Mouse (Mus musculus) embryonic facial prominence, embryonic 11.5 days (tissue): ENCODE results near the gene Dis3l2. TPM values are rescaled to one million over a fixed set of nuclear protein-coding genes. Genes with fewer than 3 reads are reported as not detected.

ENCODE experiments used
- ATAC-seq: fragments of 200-750 bp; cut with Nextera tagmentation; replicated peaks from 2 replicates; pipeline ENCODE4 v1.8.0; 2017; ENCODE audit warnings: low read depth; ENCODE audit not compliant: insufficient number of reproducible peaks, low FRiP score, low TSS enrichment
- DNase-seq: peaks from one replicate; pipeline ENCODE4 v3.0.0-alpha.2; 2015; ENCODE audit warnings: low spot score
- H3K27ac ChIP-seq: fragments of 300-500 bp; sonication (generic); replicated peaks from 2 replicates; pipeline ENCODE4 v1.5.1; 2014; ENCODE audit warnings: mild to moderate bottlenecking, low read depth, low read length, control low read depth
- H3K27me3 ChIP-seq: fragments of 300-500 bp; sonication (generic); 2 replicates; pipeline ENCODE4 v1.6.1; 2014; ENCODE audit warnings: mild to moderate bottlenecking, low read length, moderate library complexity, mixed read lengths; ENCODE audit not compliant: control insufficient read depth, insufficient read depth
- H3K36me3 ChIP-seq: fragments of 300-500 bp; sonication (generic); replicated peaks from 2 replicates; pipeline ENCODE4 v1.6.1; 2014; ENCODE audit warnings: low read depth, mild to moderate bottlenecking, low read length, moderate library complexity, mixed read lengths; ENCODE audit not compliant: control insufficient read depth, insufficient read depth
- H3K4me1 ChIP-seq: fragments of 300-500 bp; sonication (generic); 2 replicates; pipeline ENCODE4 v1.6.1; 2014; ENCODE audit warnings: low read length, mixed read lengths; ENCODE audit not compliant: control insufficient read depth, insufficient read depth
- H3K4me2 ChIP-seq: fragments of 300-500 bp; sonication (generic); 2 replicates; pipeline ENCODE4 v1.6.1; 2014; ENCODE audit warnings: low read depth, mild to moderate bottlenecking, control low read depth, low read length, moderate library complexity
- H3K4me3 ChIP-seq: fragments of 300-500 bp; sonication (generic); 2 replicates; pipeline ENCODE4 v1.5.1; 2014; ENCODE audit warnings: low read depth, low read length, control low read depth
- H3K9ac ChIP-seq: fragments of 300-500 bp; sonication (generic); replicated peaks from 2 replicates; pipeline ENCODE4 v1.6.1; 2014; ENCODE audit warnings: mild to moderate bottlenecking, control low read depth, low read length
- H3K9me3 ChIP-seq: fragments of 300-500 bp; sonication (generic); replicated peaks from 2 replicates; pipeline ENCODE4 v1.6.1; 2016; ENCODE audit warnings: mild to moderate bottlenecking, low read length, inconsistent platforms, mixed read lengths; ENCODE audit not compliant: control insufficient read depth
- WGBS: fragments of 180-500 bp; shearing (Covaris S2); extraction: QIAGEN DNeasy Blood & Tissue Kit; methylation state at CpG from one replicate; pipeline ENCODE4 v1.1.7; 2014; 5-methylcytosine and 5-hydroxymethylcytosine counted together
- polyA plus RNA-seq: library from polyadenylated mRNA; unstranded; fragments of >200 nt; fragmentation: Nextera tagmentation; extraction: Ambion mirVana; gene quantifications from 2 replicates; pipeline ENCODE4 v1.2.1, GENCODE M21; 2014

The Dis3l2 gene
- polyA plus RNA-seq, 1 experiment from 2014 or later: 33.3 TPM

DNA sequence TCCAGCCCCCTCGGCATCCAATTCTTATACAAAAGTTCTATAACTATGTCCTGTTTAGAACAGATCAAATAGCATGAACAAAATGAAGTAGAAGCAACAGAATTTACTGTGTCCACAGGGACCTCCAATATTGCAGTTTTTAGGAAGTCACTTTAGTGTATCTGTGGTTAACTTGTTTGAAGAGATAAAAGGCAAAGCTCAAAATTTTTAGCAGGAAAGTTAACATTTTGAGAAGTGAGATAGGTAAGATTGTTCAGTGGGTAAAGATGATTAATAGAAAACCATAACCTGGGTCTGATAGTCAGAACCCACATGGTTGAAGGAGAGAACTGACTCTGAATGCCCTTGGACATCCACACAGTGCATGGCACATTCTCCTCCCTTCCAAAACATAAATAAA lies 32.8 kb downstream of the Dis3l2 start:
- Histone ChIP-seq H3K4me3 (no peak overlapping the region), H3K36me3 (no peaks in the 10 kb centered on the region), H3K27me3 (no peaks in the 10 kb centered on the region), H3K9ac (no peak overlapping the region), H3K4me1 (no peaks in the 10 kb centered on the region), H3K4me2 (no peak overlapping the region), H3K9me3 (no peaks in the 10 kb centered on the region), H3K27ac (no peak overlapping the region)
- 85% methylated on average over 1 of the region's 1 CpGs for WGBS
- ATAC-seq: no peak
- no peak for DNase-seq

DNA sequence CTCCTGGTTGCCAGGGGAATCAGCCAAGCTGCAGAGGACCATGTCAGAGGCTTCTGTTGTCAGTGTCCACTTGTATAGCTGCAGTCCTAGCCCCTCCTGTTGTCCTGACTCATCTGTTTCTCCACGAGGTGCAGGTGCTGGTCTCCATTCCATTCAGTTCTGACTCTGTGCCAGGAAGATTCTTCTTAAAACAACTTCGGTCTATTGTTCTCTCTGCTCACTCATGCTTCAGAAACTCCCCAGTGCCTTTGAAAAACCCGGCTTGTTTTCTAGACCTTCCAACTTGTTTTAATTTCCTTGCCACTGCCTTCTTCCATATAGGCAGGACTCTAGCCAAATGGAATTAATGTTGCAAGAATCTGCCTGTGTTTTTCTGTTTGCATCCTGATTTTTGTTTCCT lies 39.3 kb downstream of the Dis3l2 start:
- no peaks in the 10 kb centered on the region for H3K36me3 ChIP-seq
- H3K9ac ChIP-seq: no peak overlapping the region
- no peak for ATAC-seq
- H3K4me1 ChIP-seq: no peaks in the 10 kb centered on the region
- DNase-seq: no peak
- H3K4me3 ChIP-seq: no peak overlapping the region
- H3K9me3 ChIP-seq: no peaks in the 10 kb centered on the region
- WGBS: 65% methylated on average over 3 of the region's 3 CpGs
- no peak overlapping the region for H3K27ac ChIP-seq
- H3K27me3 ChIP-seq: no peaks in the 10 kb centered on the region
- H3K4me2 ChIP-seq: no peak overlapping the region

DNA sequence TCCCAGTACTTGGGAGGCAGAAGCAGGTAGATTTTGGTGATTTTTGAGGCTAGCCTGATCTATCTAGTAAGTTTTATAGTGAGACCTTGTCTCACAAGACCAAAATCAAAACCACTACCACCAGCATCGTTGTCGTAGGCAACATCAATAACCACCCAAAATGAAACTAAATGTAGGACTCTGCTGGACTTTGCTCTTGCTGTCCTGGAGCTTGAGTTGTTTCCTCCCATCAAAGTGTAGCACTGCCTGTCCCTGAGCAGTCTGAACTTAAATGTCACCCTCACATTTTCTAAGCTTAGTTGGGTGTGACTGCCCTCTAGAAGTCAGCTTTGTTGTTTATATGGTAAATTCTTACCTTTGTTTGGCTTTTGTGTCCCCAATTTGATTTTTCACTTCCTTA lies 43.4 kb downstream of the Dis3l2 start:
- ATAC-seq: no peak
- Histone ChIP-seq H3K27me3 (no peaks in the 10 kb centered on the region), H3K36me3 (no peaks in the 10 kb centered on the region), H3K4me1 (no peaks in the 10 kb centered on the region), H3K9ac (no peak overlapping the region), H3K4me3 (no peak overlapping the region), H3K9me3 (no peaks in the 10 kb centered on the region), H3K27ac (no peak overlapping the region), H3K4me2 (no peak overlapping the region)
- DNase-seq: no peak
- 88% methylated on average over 2 of the region's 2 CpGs for WGBS

DNA sequence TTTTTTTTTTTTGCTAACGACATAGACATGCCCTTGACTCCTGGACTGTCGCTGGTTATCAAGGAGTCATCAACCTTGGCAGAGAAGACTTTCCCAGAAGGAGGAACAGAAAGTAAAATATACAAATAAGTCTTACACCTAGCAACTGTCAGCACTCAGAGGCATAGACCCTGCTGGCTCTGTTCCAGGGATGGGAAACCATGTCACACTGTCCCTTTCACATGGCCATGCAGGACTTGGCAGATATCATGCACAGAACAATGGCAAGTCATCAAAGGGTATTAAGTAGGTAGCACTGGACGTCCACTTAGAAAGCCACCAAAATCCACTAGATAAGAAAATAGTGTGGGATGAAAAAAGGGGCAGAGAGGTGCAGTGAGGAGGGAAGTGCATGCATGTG lies 46.5 kb downstream of the Dis3l2 start:
- WGBS: 77% methylated on average over 3 of the region's 3 CpGs
- H3K9ac ChIP-seq: no peak overlapping the region
- H3K27ac ChIP-seq: no peak overlapping the region
- H3K4me1 ChIP-seq: no peaks in the 10 kb centered on the region
- no peaks in the 10 kb centered on the region for H3K9me3 ChIP-seq
- H3K4me2 ChIP-seq: no peak overlapping the region
- no peaks in the 10 kb centered on the region for H3K36me3 ChIP-seq
- H3K27me3 ChIP-seq: no peaks in the 10 kb centered on the region
- H3K4me3 ChIP-seq: no peak overlapping the region
- DNase-seq (no peak), ATAC-seq (no peak)

DNA sequence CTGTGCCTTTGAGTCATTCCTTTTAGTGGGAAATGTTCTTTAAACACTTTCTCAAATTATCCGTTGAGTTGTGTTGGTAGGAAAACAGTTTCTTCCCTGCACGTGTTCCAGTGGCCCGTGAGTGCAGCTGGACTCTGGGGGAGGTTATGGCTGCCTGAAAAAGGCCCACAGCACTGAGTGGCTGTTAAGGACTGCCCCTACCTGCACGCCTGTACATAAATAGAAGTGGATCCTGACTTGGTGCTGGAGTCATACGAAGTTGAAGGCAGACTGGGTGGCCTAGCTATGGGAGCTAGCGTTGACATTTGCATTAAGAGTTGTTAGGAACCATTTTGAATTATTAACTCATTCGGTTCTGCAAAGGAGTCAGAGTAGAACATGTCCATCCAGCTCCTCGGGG lies 49.8 kb downstream of the Dis3l2 start:
- Histone ChIP-seq H3K36me3 (no peaks in the 10 kb centered on the region), H3K4me1 (no peaks in the 10 kb centered on the region), H3K4me2 (no peak overlapping the region), H3K4me3 (no peak overlapping the region), H3K9me3 (no peaks in the 10 kb centered on the region), H3K27me3 (no peaks in the 10 kb centered on the region), H3K9ac (no peak overlapping the region), H3K27ac (no peak overlapping the region)
- no peak for ATAC-seq
- DNase-seq: no peak
- 74% methylated on average over 8 of the region's 8 CpGs for WGBS

DNA sequence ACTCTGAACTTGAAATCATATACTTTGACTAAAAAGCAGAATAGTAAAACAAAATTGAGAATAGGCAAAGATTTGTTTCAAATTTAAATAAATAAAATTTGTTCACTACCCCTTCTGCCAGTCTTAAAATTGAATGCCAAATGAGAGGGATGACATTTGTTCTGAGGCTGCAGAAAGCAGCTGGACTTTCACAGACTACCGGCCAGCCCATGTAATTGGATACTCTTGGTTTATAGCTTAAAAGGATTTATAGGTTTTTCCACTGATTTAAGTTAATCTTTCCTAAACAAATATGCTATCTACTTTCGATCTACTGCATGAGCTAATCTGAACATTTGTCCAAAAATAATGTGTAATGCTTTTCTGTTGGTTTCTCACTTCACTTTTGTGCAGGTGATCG lies 50.7 kb downstream of the Dis3l2 start:
- H3K4me1 ChIP-seq: no peaks in the 10 kb centered on the region
- H3K36me3 ChIP-seq: no peaks in the 10 kb centered on the region
- H3K9ac ChIP-seq: no peak overlapping the region
- WGBS: 65% methylated on average over 3 of the region's 3 CpGs
- no peak for ATAC-seq
- no peak overlapping the region for H3K27ac ChIP-seq
- no peak overlapping the region for H3K4me3 ChIP-seq
- no peak for DNase-seq
- no peak overlapping the region for H3K4me2 ChIP-seq
- no peaks in the 10 kb centered on the region for H3K9me3 ChIP-seq
- H3K27me3 ChIP-seq: no peaks in the 10 kb centered on the region

DNA sequence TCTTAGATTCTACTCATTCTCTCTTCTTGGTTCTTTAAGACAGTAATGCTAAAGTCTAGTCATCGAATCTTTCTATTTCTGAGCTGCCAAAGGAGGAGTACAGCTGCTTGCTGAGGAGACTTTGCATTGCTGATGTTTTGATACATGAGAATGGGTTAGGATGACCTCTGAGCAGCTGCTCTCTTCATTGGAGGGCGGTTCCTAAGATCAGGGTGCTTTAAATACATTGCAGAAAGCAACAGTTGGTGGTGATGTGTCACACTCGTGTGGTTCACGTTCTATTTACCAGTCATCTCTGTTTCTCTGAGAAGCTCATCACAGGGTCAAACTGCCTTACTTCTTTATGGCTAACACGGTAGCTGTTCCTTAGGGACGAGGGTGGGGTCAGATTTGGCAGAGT lies 54.5 kb downstream of the Dis3l2 start:
- Histone ChIP-seq H3K9me3 (no peaks in the 10 kb centered on the region), H3K36me3 (no peaks in the 10 kb centered on the region), H3K4me2 (no peak overlapping the region), H3K9ac (no peak overlapping the region), H3K4me1 (no peaks in the 10 kb centered on the region), H3K27me3 (no peaks in the 10 kb centered on the region), H3K27ac (no peak overlapping the region), H3K4me3 (no peak overlapping the region)
- DNase-seq (no peak), ATAC-seq (no peak)
- WGBS: 83% methylated on average over 6 of the region's 6 CpGs

DNA sequence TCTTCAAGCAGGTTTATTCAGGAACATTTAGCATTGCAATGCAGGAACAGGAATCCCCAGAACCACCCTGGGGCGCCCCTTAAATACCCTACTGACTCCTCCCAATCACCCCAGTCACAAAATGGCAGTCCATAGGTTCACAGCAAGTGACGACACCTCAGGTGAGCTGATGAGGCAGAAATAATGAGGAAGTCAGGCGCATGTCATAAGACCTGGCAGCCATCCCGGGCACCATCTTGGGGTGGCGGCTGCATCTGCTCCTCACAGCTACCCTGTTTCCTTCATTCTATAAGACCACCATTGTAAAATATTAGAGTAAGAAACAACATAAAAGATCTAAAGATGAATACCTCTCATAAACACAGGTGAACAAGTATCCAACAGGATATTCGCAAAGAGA lies 58.6 kb downstream of the Dis3l2 start:
- ATAC-seq (no peak), DNase-seq (no peak)
- no peaks in the 10 kb centered on the region for H3K4me1 ChIP-seq
- no peak overlapping the region for H3K4me2 ChIP-seq
- no peak overlapping the region for H3K27ac ChIP-seq
- H3K27me3 ChIP-seq: no peaks in the 10 kb centered on the region
- H3K9me3 ChIP-seq: no peaks in the 10 kb centered on the region
- no peak overlapping the region for H3K4me3 ChIP-seq
- H3K9ac ChIP-seq: no peak overlapping the region
- 90% methylated on average over 6 of the region's 6 CpGs for WGBS
- no peaks in the 10 kb centered on the region for H3K36me3 ChIP-seq

DNA sequence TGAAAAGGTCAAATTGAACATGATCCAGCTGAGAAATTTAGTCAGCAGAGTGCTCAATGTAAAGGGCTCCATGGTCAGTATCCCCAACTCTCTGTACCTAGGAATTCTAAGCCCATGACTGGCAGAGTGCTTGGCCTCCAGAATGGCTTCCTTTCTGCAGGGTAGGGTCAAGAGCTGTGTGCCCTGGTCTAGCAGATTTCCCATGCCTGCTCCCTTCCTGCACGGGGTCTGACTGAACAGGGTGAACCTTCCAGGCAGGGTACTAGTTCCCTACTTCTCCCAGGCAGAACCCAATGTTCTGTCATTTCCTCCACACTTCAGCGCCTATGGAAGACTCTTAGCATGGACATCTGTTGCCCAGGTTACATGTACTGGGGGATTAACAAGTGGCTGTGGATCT lies 97.6 kb downstream of the Dis3l2 start:
- Histone ChIP-seq H3K4me2 (no peak overlapping the region), H3K27ac (no peak overlapping the region), H3K4me3 (no peak overlapping the region), H3K9ac (no peak overlapping the region), H3K27me3 (no peaks in the 10 kb centered on the region), H3K4me1 (no peaks in the 10 kb centered on the region), H3K36me3 (no peaks in the 10 kb centered on the region), H3K9me3 (no peaks in the 10 kb centered on the region)
- DNase-seq: no peak
- ATAC-seq: no peak
- WGBS: 89% methylated on average over 2 of the region's 2 CpGs
